Mouse (Mus musculus) CH12.LX (cell line): ENCODE data around the gene Col8a1.

ENCODE experiments used
- CTCF ChIP-seq, 2 experiments: IDR thresholded peaks in 1 of 2; conservative IDR thresholded peaks in 1 of 2; 2 replicates each; pipeline ENCODE4 v1.5.1; 2011 to 2012; ENCODE audit warnings: low read depth in 2 of 2, low read length in 2 of 2, improper control_type of control experiment in 1 of 2, inconsistent platforms in 1 of 2, mild to moderate bottlenecking in 1 of 2, moderate library complexity in 1 of 2
- EP300 ChIP-seq: IDR thresholded peaks from 2 replicates; pipeline ENCODE4 v1.6.1; 2011; ENCODE audit warnings: low read length, improper control_type of control experiment
- KAT2A ChIP-seq: IDR thresholded peaks from 2 replicates; pipeline ENCODE4 v1.6.1; 2012; ENCODE audit warnings: low read length, improper control_type of control experiment, inconsistent platforms; ENCODE audit not compliant: insufficient replicate concordance
- NELFE ChIP-seq: IDR thresholded peaks from 2 replicates; pipeline ENCODE4 v1.6.1; 2011; ENCODE audit warnings: low read depth, low read length, improper control_type of control experiment

GRCm38 (mm10) chr16:57577519-57577918 lies 177.0 kb downstream of the Col8a1 start:
- TF ChIP-seq KAT2A (no peak), NELFE (no peak), CTCF (conservative IDR thresholded peaks at IDR 0.05 in 1 of 2, IDR thresholded peaks at IDR 0.05 in 1 of 2; ENCODE audit: low read depth in 2 of 2, low read length in 2 of 2) (peak in 1 of 2 experiments; percentile 66; a peak in 2 of 4 replicates), EP300 (no peak)
